Mouse (Mus musculus) CH12.LX (cell line): ENCODE data around the gene Zc3h8.

Source experiments
- CTCF ChIP-seq, 2 experiments: IDR thresholded peaks in 1 of 2; conservative IDR thresholded peaks in 1 of 2; 2 replicates each; pipeline ENCODE4 v1.5.1; 2011 to 2012; ENCODE audit warnings: low read depth in 2 of 2, low read length in 2 of 2, improper control_type of control experiment in 1 of 2, inconsistent platforms in 1 of 2, mild to moderate bottlenecking in 1 of 2, moderate library complexity in 1 of 2
- ETS1 ChIP-seq: conservative IDR thresholded peaks from 2 replicates; pipeline ENCODE4 v1.6.1; 2012; ENCODE audit warnings: low read depth, mild to moderate bottlenecking, inconsistent platforms, low read length, improper control_type of control experiment, moderate library complexity
- MAFK ChIP-seq: IDR thresholded peaks from 2 replicates; pipeline ENCODE4 v1.6.1; 2011; ENCODE audit warnings: low read length, improper control_type of control experiment; ENCODE audit not compliant: insufficient replicate concordance
- USF1 ChIP-seq: IDR thresholded peaks from 2 replicates; pipeline ENCODE4 v1.6.1; 2014; ENCODE audit warnings: low read depth, mild to moderate bottlenecking, inconsistent platforms, low read length, improper control_type of control experiment

DNA sequence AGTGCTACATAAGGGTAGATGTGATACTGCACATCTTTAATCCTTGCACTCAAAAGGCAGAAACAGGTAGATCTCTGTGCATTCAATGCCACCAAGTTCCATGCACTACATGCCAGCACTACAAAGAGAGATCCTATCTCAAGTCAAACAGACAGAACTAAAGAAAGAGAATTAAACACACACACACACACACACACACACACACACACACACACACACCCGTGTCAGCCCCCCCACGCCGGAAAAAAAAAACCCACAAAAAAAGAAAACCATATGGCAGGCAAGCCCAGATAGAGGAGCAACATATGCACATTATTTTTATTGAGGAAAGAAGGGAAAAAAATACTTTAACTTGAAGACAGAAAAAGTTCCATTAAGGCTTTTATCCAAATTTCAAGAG is 15.4 kb downstream of the Zc3h8 start:
- no peak for TF ChIP-seq CTCF (conservative IDR thresholded peaks at IDR 0.05 in 1 of 2, IDR thresholded peaks at IDR 0.05 in 1 of 2; ENCODE audit: low read depth in 2 of 2, low read length in 2 of 2)
- TF ChIP-seq ETS1, result no peak
- TF ChIP-seq MAFK, result no peak
- TF ChIP-seq USF1, result no peak
